Mouse (Mus musculus): ENCODE measurements at regions not wholly inside any gene's neighbourhood (a gene's known extent, or its start where the extent isn't known, plus 50 kb on each side); places are given as distances from the start of the nearest gene placed in this dataset.

- no peak overlapping the region for H3K4me3 ChIP-seq (ENCODE audit: insufficient read depth, low read length)
- no peak for TF ChIP-seq CTCF (IDR thresholded peaks at IDR 0.05; ENCODE audit: low read depth, low read length)
- TF ChIP-seq POLR2A (IDR thresholded peaks at IDR 0.05; ENCODE audit: borderline replicate concordance, low read depth, low read length), result no peak
- no peak overlapping the region for H3K27ac ChIP-seq (ENCODE audit: insufficient read depth, low read depth, low read length)
- peaks cover 10% of the 10 kb centered on the region for H3K4me1 ChIP-seq (ENCODE audit: control insufficient read depth, insufficient read depth, low read length)
These were observed 74.6 kb upstream of the Lrpprc start for GRCm38 (mm10) chr17:84865158-84865557.

- Histone ChIP-seq H3K4me3 (ENCODE audit: insufficient read depth, low read length) (no peak overlapping the region), H3K4me1 (ENCODE audit: control insufficient read depth, insufficient read depth, low read length) (peaks cover 10% of the 10 kb centered on the region), H3K27ac (ENCODE audit: insufficient read depth, low read depth, low read length) (no peak overlapping the region)
- TF ChIP-seq POLR2A (IDR thresholded peaks at IDR 0.05; ENCODE audit: borderline replicate concordance, low read depth, low read length), result no peak
- TF ChIP-seq CTCF (IDR thresholded peaks at IDR 0.05; ENCODE audit: low read depth, low read length), result no peak
These were observed 75.0 kb upstream of the Lrpprc start for GRCm38 (mm10) chr17:84865566-84865965.

- TF ChIP-seq CTCF (IDR thresholded peaks at IDR 0.05; ENCODE audit: low read depth, low read length) (no peak), POLR2A (IDR thresholded peaks at IDR 0.05; ENCODE audit: borderline replicate concordance, low read depth, low read length) (no peak)
These were observed 78.6 kb upstream of the Lrpprc start for GRCm38 (mm10) chr17:84869074-84869722.

GRCm38 (mm10) chr17:84873554-84873953 lies 83.0 kb upstream of the Lrpprc start:
- no peak overlapping the region for H3K27ac ChIP-seq (ENCODE audit: insufficient read depth, low read depth, low read length)

More at GRCm38 (mm10) chr17:84869074-84869722, 78.6 kb upstream of the Lrpprc start:
- Histone ChIP-seq H3K4me1 (ENCODE audit: control insufficient read depth, insufficient read depth, low read length) (peaks cover 10% of the 10 kb centered on the region), H3K4me3 (ENCODE audit: insufficient read depth, low read length) (no peak overlapping the region), H3K27ac (ENCODE audit: insufficient read depth, low read depth, low read length) (no peak overlapping the region)

GRCm38 (mm10) chr17:84874494-84874893 lies 82.0 kb upstream of the Ppm1b start:
- TF ChIP-seq CTCF (IDR thresholded peaks at IDR 0.05; ENCODE audit: low read depth, low read length) (no peak), POLR2A (IDR thresholded peaks at IDR 0.05; ENCODE audit: borderline replicate concordance, low read depth, low read length) (no peak)
- Histone ChIP-seq H3K27ac (ENCODE audit: insufficient read depth, low read depth, low read length) (no peak overlapping the region), H3K4me1 (ENCODE audit: control insufficient read depth, insufficient read depth, low read length) (peaks cover 3% of the 10 kb centered on the region), H3K4me3 (ENCODE audit: insufficient read depth, low read length) (no peak overlapping the region)

More at GRCm38 (mm10) chr17:84873554-84873953, 83.0 kb upstream of the Lrpprc start:
- peaks cover 3% of the 10 kb centered on the region for H3K4me1 ChIP-seq (ENCODE audit: control insufficient read depth, insufficient read depth, low read length)
- TF ChIP-seq POLR2A (IDR thresholded peaks at IDR 0.05; ENCODE audit: borderline replicate concordance, low read depth, low read length) (no peak), CTCF (IDR thresholded peaks at IDR 0.05; ENCODE audit: low read depth, low read length) (no peak)
- no peak overlapping the region for H3K4me3 ChIP-seq (ENCODE audit: insufficient read depth, low read length)

- peaks cover 3% of the 10 kb centered on the region for H3K4me1 ChIP-seq (ENCODE audit: control insufficient read depth, insufficient read depth, low read length)
- H3K4me3 ChIP-seq (ENCODE audit: insufficient read depth, low read length), result no peak overlapping the region
- H3K27ac ChIP-seq (ENCODE audit: insufficient read depth, low read depth, low read length), result no peak overlapping the region
- TF ChIP-seq CTCF (IDR thresholded peaks at IDR 0.05; ENCODE audit: low read depth, low read length), result no peak
- no peak for TF ChIP-seq POLR2A (IDR thresholded peaks at IDR 0.05; ENCODE audit: borderline replicate concordance, low read depth, low read length)
These were observed 81.5 kb upstream of the Ppm1b start for GRCm38 (mm10) chr17:84875031-84875430.

GRCm38 (mm10) chr17:84876037-84876436 lies 80.5 kb upstream of the Ppm1b start:
- Histone ChIP-seq H3K27ac (ENCODE audit: insufficient read depth, low read depth, low read length) (no peak overlapping the region), H3K4me1 (ENCODE audit: control insufficient read depth, insufficient read depth, low read length) (peaks cover 3% of the 10 kb centered on the region)
- TF ChIP-seq CTCF (IDR thresholded peaks at IDR 0.05; ENCODE audit: low read depth, low read length) (no peak), POLR2A (IDR thresholded peaks at IDR 0.05; ENCODE audit: borderline replicate concordance, low read depth, low read length) (no peak)

GRCm38 (mm10) chr17:84877176-84877863 lies 79.2 kb upstream of the Ppm1b start:
- H3K4me1 ChIP-seq (ENCODE audit: control insufficient read depth, insufficient read depth, low read length), result peaks cover 3% of the 10 kb centered on the region
- H3K4me3 ChIP-seq (ENCODE audit: insufficient read depth, low read length), result no peak overlapping the region
- no peak overlapping the region for H3K27ac ChIP-seq (ENCODE audit: insufficient read depth, low read depth, low read length)
- TF ChIP-seq CTCF (IDR thresholded peaks at IDR 0.05; ENCODE audit: low read depth, low read length) (no peak), POLR2A (IDR thresholded peaks at IDR 0.05; ENCODE audit: borderline replicate concordance, low read depth, low read length) (no peak)

More at GRCm38 (mm10) chr17:84876037-84876436, 80.5 kb upstream of the Ppm1b start:
- no peak overlapping the region for H3K4me3 ChIP-seq (ENCODE audit: insufficient read depth, low read length)

GRCm38 (mm10) chr17:84877864-84878224 lies 78.7 kb upstream of the Ppm1b start:
- no peak overlapping the region for H3K27ac ChIP-seq (ENCODE audit: insufficient read depth, low read depth, low read length)
- no peak overlapping the region for H3K4me3 ChIP-seq (ENCODE audit: insufficient read depth, low read length)
- TF ChIP-seq CTCF (IDR thresholded peaks at IDR 0.05; ENCODE audit: low read depth, low read length) (peak; percentile 86), POLR2A (IDR thresholded peaks at IDR 0.05; ENCODE audit: borderline replicate concordance, low read depth, low read length) (no peak)
- H3K4me1 ChIP-seq (ENCODE audit: control insufficient read depth, insufficient read depth, low read length), result peaks cover 3% of the 10 kb centered on the region

- Histone ChIP-seq H3K4me3 (ENCODE audit: insufficient read depth, low read length) (no peak overlapping the region), H3K27ac (ENCODE audit: insufficient read depth, low read depth, low read length) (no peak overlapping the region), H3K4me1 (ENCODE audit: control insufficient read depth, insufficient read depth, low read length) (peaks cover 3% of the 10 kb centered on the region)
- TF ChIP-seq CTCF (IDR thresholded peaks at IDR 0.05; ENCODE audit: low read depth, low read length), result no peak
- no peak for TF ChIP-seq POLR2A (IDR thresholded peaks at IDR 0.05; ENCODE audit: borderline replicate concordance, low read depth, low read length)
These were observed 78.2 kb upstream of the Ppm1b start for GRCm38 (mm10) chr17:84878316-84878715.

Data from bone marrow macrophage, adult 2 months (primary cell).